7 mouse cellular contexts compared by ENCODE assay signal in the genomic region with DNA sequence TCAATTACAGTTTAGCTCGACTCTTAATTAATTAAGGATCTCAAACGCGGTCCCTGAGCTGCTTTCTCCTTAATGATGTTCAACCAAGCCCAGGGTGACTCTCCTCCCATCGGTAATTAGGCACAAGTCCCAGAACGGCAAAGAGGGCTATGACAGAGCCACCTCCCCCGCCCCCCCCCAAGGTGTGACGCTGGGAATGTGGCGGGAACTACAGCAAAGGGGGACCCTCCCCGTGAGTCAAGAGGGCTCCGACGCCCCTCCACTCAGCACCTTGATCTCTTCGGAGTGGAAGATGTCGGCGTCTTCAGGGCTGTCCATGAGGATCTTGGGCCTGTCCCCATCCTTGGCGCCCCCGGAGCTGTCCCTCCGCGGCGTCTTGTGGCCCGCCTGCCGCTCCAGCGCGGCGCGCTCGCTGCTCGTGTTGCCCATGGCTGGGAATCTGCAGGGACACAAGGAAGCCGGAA. TPM values are rescaled to one million over a fixed set of nuclear protein-coding genes. Genes with fewer than 3 reads are reported as not detected.
DNase-seq lines count a peak whose midpoint lies in the region; ATAC-seq and TF ChIP-seq lines count a peak whose summit lies in the region.

No protein-coding gene starts in this region.

- TF ChIP-seq CTCF in spleen, adult 2 months (IDR thresholded peaks at IDR 0.05; ENCODE audit: extremely low read depth, insufficient read depth, insufficient read length, insufficient replicate concordance), result no peak

- peak overlapping the region; percentile 81 for H3K9ac ChIP-seq in forebrain, embryonic 11.5 days (ENCODE audit: low read length)
- H3K9ac ChIP-seq in limb, embryonic 14.5 days (ENCODE audit: low read depth, low read length, severe bottlenecking), result peak overlapping the region; percentile 84

- peak in 1 of 2 experiments; percentile 13 for DNase-seq in spleen, adult 2 months (ENCODE audit: low read depth in 1 of 2, low spot score in 2 of 2)
- DNase-seq in spleen, postnatal 4 days (ENCODE audit: low spot score in 2 of 2), result no peak
- peak; percentile 85 for DNase-seq in forebrain, embryonic 11.5 days (ENCODE audit: low spot score)
- DNase-seq in limb, embryonic 14.5 days (ENCODE audit: low spot score), result peak; percentile 28
- DNase-seq in retina, postnatal 1 day, result peak; percentile 65
- DNase-seq in cerebellum, adult 9-11 months, result no peak
- no peak for DNase-seq in gastrocnemius, postnatal 10 days

- H3K36me3 ChIP-seq in spleen, adult 2 months (ENCODE audit: control insufficient read depth, insufficient read depth, low read length), result peaks cover 24% of the 10 kb centered on the region
- H3K36me3 ChIP-seq in forebrain, embryonic 11.5 days (ENCODE audit: control insufficient read depth, insufficient read depth, low read length), result peaks cover 8% of the 10 kb centered on the region
- H3K36me3 ChIP-seq in limb, embryonic 14.5 days (ENCODE audit: control insufficient read depth, insufficient read depth, low read length), result peaks cover 26% of the 10 kb centered on the region

- H3K9me3 ChIP-seq in forebrain, embryonic 11.5 days (ENCODE audit: control insufficient read depth, low read length), result no peaks in the 10 kb centered on the region
- no peaks in the 10 kb centered on the region for H3K9me3 ChIP-seq in limb, embryonic 14.5 days (ENCODE audit: control insufficient read depth, low read length)

- peak overlapping the region; percentile 80 for H3K4me2 ChIP-seq in forebrain, embryonic 11.5 days (ENCODE audit: low read depth, low read length, severe bottlenecking)
- H3K4me2 ChIP-seq in limb, embryonic 14.5 days (replicated peaks; ENCODE audit: low read depth, low read length, severe bottlenecking), result peak overlapping the region; percentile 86

- H3K27me3 ChIP-seq in spleen, adult 2 months (ENCODE audit: control insufficient read depth, insufficient read depth, low read length), result no peaks in the 10 kb centered on the region
- no peaks in the 10 kb centered on the region for H3K27me3 ChIP-seq in forebrain, embryonic 11.5 days (ENCODE audit: control insufficient read depth, insufficient read depth, low read length)
- no peaks in the 10 kb centered on the region for H3K27me3 ChIP-seq in limb, embryonic 14.5 days (ENCODE audit: control insufficient read depth, insufficient read depth, low read length)

- peak; percentile 77 for ATAC-seq in forebrain, embryonic 11.5 days (replicated peaks; ENCODE audit: low FRiP score)
- ATAC-seq in limb, embryonic 14.5 days (ENCODE audit: low FRiP score, low read depth), result peak; percentile 32

- TF ChIP-seq POLR2A in spleen, adult 2 months (IDR thresholded peaks at IDR 0.05; ENCODE audit: low read depth, low read length), result no peak
- TF ChIP-seq POLR2A in limb, embryonic 14.5 days (IDR thresholded peaks at IDR 0.05; ENCODE audit: borderline replicate concordance, extremely low read depth, insufficient read depth, insufficient read length), result no peak

- peak overlapping the region; percentile 77 for H3K4me3 ChIP-seq in spleen, adult 2 months (ENCODE audit: extremely low read depth, insufficient read depth, insufficient read length)
- peak overlapping the region; percentile 65 for H3K4me3 ChIP-seq in forebrain, embryonic 11.5 days (ENCODE audit: low read depth, low read length)
- H3K4me3 ChIP-seq in limb, embryonic 14.5 days (replicated peaks; ENCODE audit: low read length), result peak overlapping the region; percentile 77

- under 1% methylated on average over 27 of the region's 28 CpGs for WGBS in spleen, adult 2 months
- under 1% methylated on average over 25 of the region's 28 CpGs for WGBS in forebrain, embryonic 11.5 days
- under 1% methylated on average over 28 of the region's 28 CpGs for WGBS in limb, embryonic 14.5 days

- H3K4me1 ChIP-seq in spleen, adult 2 months (ENCODE audit: control insufficient read depth, insufficient read depth, insufficient read length), result no peaks in the 10 kb centered on the region; the same call in 1 of the 2 replicates
- peaks cover 4% of the 10 kb centered on the region; the same call in 1 of the 2 replicates for H3K4me1 ChIP-seq in forebrain, embryonic 11.5 days (replicated peaks; ENCODE audit: control insufficient read depth, insufficient read depth, low read length)
- peaks cover 8% of the 10 kb centered on the region; the same call in 1 of the 2 replicates for H3K4me1 ChIP-seq in limb, embryonic 14.5 days (ENCODE audit: control insufficient read depth, insufficient read depth, low read length)

- H3K27ac ChIP-seq in spleen, adult 2 months (ENCODE audit: insufficient read depth, low read length), result peak overlapping the region; percentile 68
- peak overlapping the region; percentile 79 for H3K27ac ChIP-seq in forebrain, embryonic 11.5 days (ENCODE audit: low read depth, low read length)
- H3K27ac ChIP-seq in limb, embryonic 14.5 days (replicated peaks; ENCODE audit: low read depth, low read length), result peak overlapping the region; percentile 69

RNA-seq across cellular contexts. Expression of a gene that starts 0.5 kb away (rescaled TPM):
- 59.6 and 82.0 TPM in 2 replicates for polyA plus RNA-seq in spleen, adult 2 months (2012; rRNA removed)
- polyA plus RNA-seq in forebrain, embryonic 11.5 days (2014; fragmentation: Nextera tagmentation; extraction: Ambion mirVana), result 61.0 and 63.6 TPM in 2 replicates
- polyA plus RNA-seq in limb, embryonic 14.5 days (2012; rRNA removed), result 89.2 and 111 TPM in 2 replicates
- polyA plus RNA-seq in limb, embryonic 14.5 days (2014; fragmentation: Nextera tagmentation; extraction: Ambion mirVana), result 62.6 and 66.7 TPM in 2 replicates
- total RNA-seq in gastrocnemius, postnatal 10 days (2021), result 10 to 100 TPM; 17.7 to 23.6 TPM

RNA-seq across cellular contexts. Expression of a gene that starts 59.2 kb away (rescaled TPM):
- not detected in 2 replicates for polyA plus RNA-seq in spleen, adult 2 months (2012; rRNA removed)
- not detected in 2 replicates for polyA plus RNA-seq in forebrain, embryonic 11.5 days (2014; fragmentation: Nextera tagmentation; extraction: Ambion mirVana)
- 0.09 and 0.33 TPM in 2 replicates for polyA plus RNA-seq in limb, embryonic 14.5 days (2012; rRNA removed)
- polyA plus RNA-seq in limb, embryonic 14.5 days (2014; fragmentation: Nextera tagmentation; extraction: Ambion mirVana), result not detected in 2 replicates
- total RNA-seq in gastrocnemius, postnatal 10 days (2021), result 10 to 100 TPM; 71.7 to 81.9 TPM

Comparison
In these comparisons a context has a peak if more than half of its experiments do, and no peak if none do; other contexts are left out.
1. DNase-seq: peak in forebrain, embryonic 11.5 days (single experiment), limb, embryonic 14.5 days (single experiment) and retina, postnatal 1 day (single experiment); none in spleen, postnatal 4 days (0 of 2), cerebellum, adult 9-11 months (single experiment) and gastrocnemius, postnatal 10 days (single experiment).
2. Peak in every context shown above with its lines, with median percentiles within 50 percentile points of each other: H3K27ac ChIP-seq and H3K4me3 ChIP-seq.